Mouse (Mus musculus) MEL (cell line): ENCODE data around the gene Anapc10. TPM values are rescaled to one million over a fixed set of nuclear protein-coding genes. Genes with fewer than 3 reads are reported as not detected.
"Not testable (repeated sequence)": the region's sequence is repeated elsewhere in the genome, so short reads cannot be mapped to it uniquely, and the experiment has no call there.

Experiments
- DNase-seq: peaks from one replicate; pipeline ENCODE4 v3.0.0; 2011; ENCODE audit warnings: low read depth, low spot score
- H3K27ac ChIP-seq: 2 replicates; pipeline ENCODE4 v1.5.1; 2012; ENCODE audit warnings: low read depth, mild to moderate bottlenecking, control low read depth, low read length, moderate library complexity; ENCODE audit not compliant: control insufficient read depth
- H3K27me3 ChIP-seq, 2 experiments: fragments of 150-350 bp in 1 of 2; sonication (generic) in 1 of 2; 2 replicates each; pipeline ENCODE4 v1.6.1; 2012; ENCODE audit warnings: low read length in 2 of 2, mild to moderate bottlenecking in 2 of 2, improper control_type of control experiment in 1 of 2, moderate library complexity in 1 of 2; ENCODE audit not compliant: insufficient read depth in 2 of 2, control insufficient read depth in 1 of 2
- H3K36me3 ChIP-seq, 2 experiments: 2 replicates each; pipeline ENCODE4 v1.6.1; 2012 to 2014; ENCODE audit warnings: low read length in 2 of 2, improper control_type of control experiment in 1 of 2, inconsistent platforms in 1 of 2, mild to moderate bottlenecking in 1 of 2; ENCODE audit not compliant: insufficient read depth in 2 of 2, control insufficient read depth in 1 of 2
- H3K4me1 ChIP-seq, 2 experiments: fragments of 150-350 bp in 1 of 2; sonication (generic) in 1 of 2; 2 replicates each; pipeline ENCODE4 v1.6.1; 2012; ENCODE audit warnings: low read length in 2 of 2, improper control_type of control experiment in 1 of 2, mild to moderate bottlenecking in 1 of 2; ENCODE audit not compliant: insufficient read depth in 2 of 2, control insufficient read depth in 1 of 2
- H3K4me3 ChIP-seq, 2 experiments: fragments of 150-350 bp in 1 of 2; sonication (generic) in 1 of 2; 2 replicates each; pipeline ENCODE4 v1.5.1; 2012; ENCODE audit warnings: low read depth in 2 of 2, low read length in 2 of 2, mild to moderate bottlenecking in 2 of 2, moderate library complexity in 2 of 2, control low read depth in 1 of 2, improper control_type of control experiment in 1 of 2; ENCODE audit not compliant: control insufficient read depth in 1 of 2, insufficient read depth in 1 of 2
- H3K79me2 ChIP-seq: 2 replicates; pipeline ENCODE4 v1.6.1; 2012; ENCODE audit warnings: mild to moderate bottlenecking, low read length, moderate library complexity; ENCODE audit not compliant: control insufficient read depth, poor library complexity, insufficient read depth
- H3K9ac ChIP-seq: 2 replicates; pipeline ENCODE4 v1.6.1; 2012; ENCODE audit warnings: low read depth, mild to moderate bottlenecking, control low read depth, low read length, moderate library complexity; ENCODE audit not compliant: control insufficient read depth, poor library complexity, severe bottlenecking
- H3K9me3 ChIP-seq: fragments of 150-350 bp; sonication (generic); replicated peaks from 2 replicates; pipeline ENCODE4 v1.6.1; 2012; ENCODE audit warnings: mild to moderate bottlenecking, low read length, improper control_type of control experiment, moderate library complexity; ENCODE audit not compliant: insufficient read depth
- BHLHE40 ChIP-seq: IDR thresholded peaks from 2 replicates; pipeline ENCODE4 v1.6.1; 2012; ENCODE audit warnings: low read depth, mild to moderate bottlenecking, inconsistent platforms, low read length, improper control_type of control experiment, borderline replicate concordance
- CHD1 ChIP-seq: IDR thresholded peaks from 2 replicates; pipeline ENCODE4 v1.6.1; 2012; ENCODE audit warnings: low read depth, mild to moderate bottlenecking, inconsistent platforms, low read length, improper control_type of control experiment
- ETS1 ChIP-seq: IDR thresholded peaks from 2 replicates; pipeline ENCODE4 v1.6.1; 2012; ENCODE audit warnings: low read depth, mild to moderate bottlenecking, inconsistent platforms, low read length, improper control_type of control experiment, moderate library complexity
- KAT2A ChIP-seq: conservative IDR thresholded peaks from 2 replicates; pipeline ENCODE4 v1.6.1; 2012; ENCODE audit warnings: low read depth, low read length, improper control_type of control experiment, inconsistent platforms
- MAFK ChIP-seq: IDR thresholded peaks from 2 replicates; pipeline ENCODE4 v1.6.1; 2011; ENCODE audit warnings: low read depth, mild to moderate bottlenecking, low read length, improper control_type of control experiment, borderline replicate concordance
- MEF2A ChIP-seq: IDR thresholded peaks from 2 replicates; pipeline ENCODE4 v1.6.1; 2014; ENCODE audit warnings: low read depth, mild to moderate bottlenecking, inconsistent platforms, low read length, improper control_type of control experiment; ENCODE audit not compliant: poor library complexity, insufficient replicate concordance, severe bottlenecking; ENCODE audit errors: extremely low read depth
- MXI1 ChIP-seq: IDR thresholded peaks from 2 replicates; pipeline ENCODE4 v1.6.1; 2011; ENCODE audit warnings: mild to moderate bottlenecking, low read depth, low read length, improper control_type of control experiment
- MYB ChIP-seq: IDR thresholded peaks from 2 replicates; pipeline ENCODE4 v1.6.1; 2011; ENCODE audit warnings: mild to moderate bottlenecking, low read depth, low read length, improper control_type of control experiment
- MYC ChIP-seq: IDR thresholded peaks from 2 replicates; pipeline ENCODE4 v1.6.1; 2011; ENCODE audit warnings: low read depth, mild to moderate bottlenecking, low read length, improper control_type of control experiment, moderate library complexity
- NELFE ChIP-seq: IDR thresholded peaks from 2 replicates; pipeline ENCODE4 v1.6.1; 2011; ENCODE audit warnings: low read depth, low read length, improper control_type of control experiment
- POLR2A ChIP-seq, 2 experiments: IDR thresholded peaks; 2 replicates each; pipeline ENCODE4 v1.6.1; 2011 to 2012; ENCODE audit warnings: low read length in 2 of 2, mild to moderate bottlenecking in 2 of 2, control low read depth in 1 of 2, improper control_type of control experiment in 1 of 2, low read depth in 1 of 2, moderate library complexity in 1 of 2; ENCODE audit not compliant: control insufficient read depth in 1 of 2, insufficient read depth in 1 of 2, poor library complexity in 1 of 2
- POLR2AphosphoS2 ChIP-seq: IDR thresholded peaks from 2 replicates; pipeline ENCODE4 v1.6.1; 2011; ENCODE audit warnings: low read length, improper control_type of control experiment
- POLR2AphosphoS5 ChIP-seq: IDR thresholded peaks from 2 replicates; pipeline ENCODE4 v1.6.1; 2012; ENCODE audit warnings: low read depth, borderline replicate concordance, mild to moderate bottlenecking, inconsistent platforms, low read length, moderate library complexity, mixed read lengths
- RAD21 ChIP-seq: IDR thresholded peaks from 2 replicates; pipeline ENCODE4 v1.6.1; 2011; ENCODE audit warnings: mild to moderate bottlenecking, low read depth, low read length, improper control_type of control experiment
- RCOR1 ChIP-seq: IDR thresholded peaks from 2 replicates; pipeline ENCODE4 v1.6.1; 2012; ENCODE audit warnings: low read depth, mild to moderate bottlenecking, inconsistent platforms, low read length, improper control_type of control experiment
- SIN3A ChIP-seq: IDR thresholded peaks from 2 replicates; pipeline ENCODE4 v1.6.1; 2012; ENCODE audit warnings: low read length, improper control_type of control experiment, inconsistent platforms
- SMC3 ChIP-seq: IDR thresholded peaks from 2 replicates; pipeline ENCODE4 v1.6.1; 2011; ENCODE audit warnings: low read depth, low read length, improper control_type of control experiment
- TCF12 ChIP-seq: IDR thresholded peaks from 2 replicates; pipeline ENCODE4 v1.6.1; 2014; ENCODE audit warnings: low read depth, mild to moderate bottlenecking, inconsistent platforms, low read length, improper control_type of control experiment, moderate library complexity
- UBTF ChIP-seq: IDR thresholded peaks from 2 replicates; pipeline ENCODE4 v1.6.1; 2012; ENCODE audit warnings: low read depth, mild to moderate bottlenecking, inconsistent platforms, low read length, improper control_type of control experiment, moderate library complexity, borderline replicate concordance; ENCODE audit not compliant: insufficient read depth
- USF1 ChIP-seq: IDR thresholded peaks from 2 replicates; pipeline ENCODE4 v1.6.1; 2014; ENCODE audit warnings: low read depth, mild to moderate bottlenecking, inconsistent platforms, low read length, improper control_type of control experiment, moderate library complexity
- polyA plus RNA-seq, 2 experiments: library from polyadenylated mRNA; stranded (reverse) in 1 of 2; unstranded in 1 of 2; fragments of >175 nt in 1 of 2; fragments of >200 nt in 1 of 2; gene quantifications; 2 replicates each; pipeline versions ENCODE4 v1.2.1 to v1.2.4; 2012; ENCODE audit warnings: low replicate concordance in 2 of 2, low read depth in 1 of 2; ENCODE audit not compliant: insufficient read length in 2 of 2, insufficient read depth in 1 of 2, missing spikeins in 1 of 2
- total RNA-seq: library from RNA; depleted of rRNA; stranded (reverse); fragments of 300-350 nt; gene quantifications from 2 replicates; pipeline ENCODE4 v1.2.3, GENCODE M21; 2012

Gene Anapc10
- total and polyA plus RNA-seq, 3 experiments, result 17.2 to 19.1 TPM; not detected in 1

- TF ChIP-seq BHLHE40, result no peak
- TF ChIP-seq RCOR1, result no peak
- TF ChIP-seq MAFK, result no peak
- no peak for TF ChIP-seq USF1
- no peak for TF ChIP-seq SIN3A
- peak; percentile 46; the same call in 1 of the 2 replicates for TF ChIP-seq MYB
- TF ChIP-seq CHD1, result no peak
- no peak for TF ChIP-seq ETS1
- TF ChIP-seq TCF12, result no peak
- no peak for TF ChIP-seq MEF2A
- peak; percentile 87; the same call in 1 of the 2 replicates for TF ChIP-seq POLR2AphosphoS2
- no peak for TF ChIP-seq KAT2A
- TF ChIP-seq MXI1, result no peak
- TF ChIP-seq NELFE, result no peak
- no peak for TF ChIP-seq RAD21
- no peak for TF ChIP-seq POLR2AphosphoS5
Observed at GRCm38 (mm10) chr8:79679005-79679404, 32.6 kb upstream of the Anapc10 start (continued).

- peak overlapping the region; percentile 56 for H3K27ac ChIP-seq
- peaks cover 8 to 22% of the 10 kb centered on the region in 2 experiments for H3K36me3 ChIP-seq
- not testable (repeated sequence) for H3K27me3 ChIP-seq, H3K79me2 ChIP-seq, DNase-seq, H3K9me3 ChIP-seq
- peak overlapping the region; percentile 72 to 91 for H3K4me3 ChIP-seq
- TF ChIP-seq MYC, result 0 out of 2 replicates have a peak, but pooled peaks have one; percentile 1
- H3K9ac ChIP-seq, result peak overlapping the region; percentile 76
- peaks cover 9 to 12% of the 10 kb centered on the region in 2 experiments for H3K4me1 ChIP-seq
Observed at GRCm38 (mm10) chr8:79680083-79680482, 31.5 kb upstream of the Anapc10 start.

- H3K4me3 ChIP-seq, result peak overlapping the region; percentile 72 to 91
- H3K9me3 ChIP-seq, result no peaks in the 10 kb centered on the region
- no peaks in the 10 kb centered on the region for H3K79me2 ChIP-seq
- H3K27ac ChIP-seq, result peak overlapping the region; percentile 56
- peak; percentile 78; the same call in 1 of the 2 replicates for TF ChIP-seq UBTF
- 0 out of 2 replicates have a peak, but pooled peaks have one; percentile 8 for TF ChIP-seq RCOR1
- no peak for TF ChIP-seq SMC3
- TF ChIP-seq MXI1, result peak; percentile 38
- peak in 1 of 2 experiments; percentile 40; a peak in 1 of 4 replicates for TF ChIP-seq POLR2A (IDR thresholded peaks at IDR 0.05; ENCODE audit: control insufficient read depth in 1 of 2, insufficient read depth in 1 of 2, low read depth in 1 of 2, low read length in 2 of 2, poor library complexity in 1 of 2)
- H3K27me3 ChIP-seq, result no peaks in the 10 kb centered on the region
- H3K36me3 ChIP-seq, result peaks cover 11 to 22% of the 10 kb centered on the region in 2 experiments
- H3K4me1 ChIP-seq, result peaks cover 9 to 12% of the 10 kb centered on the region in 2 experiments
- DNase-seq, result peak; percentile 77
- peak overlapping the region; percentile 76 for H3K9ac ChIP-seq
Observed at GRCm38 (mm10) chr8:79680555-79680954, 31.1 kb upstream of the Anapc10 start.
